Mouse (Mus musculus) cortical plate, adult 2 months (tissue): Measurements from ENCODE around the gene Polg2.

Experiments used
- CTCF ChIP-seq: fragments of 200-500 bp; IDR thresholded peaks from 2 replicates; pipeline ENCODE4 v1.5.1; 2011; ENCODE audit warnings: mild to moderate bottlenecking, control low read depth, low read length; ENCODE audit not compliant: insufficient read depth; ENCODE audit errors: extremely low read depth
- POLR2A ChIP-seq: fragments of 200-500 bp; IDR thresholded peaks from 2 replicates; pipeline ENCODE4 v1.6.1; 2011; ENCODE audit warnings: mild to moderate bottlenecking, low read length, control low read depth; ENCODE audit not compliant: insufficient read depth; ENCODE audit errors: extremely low read depth

DNA sequence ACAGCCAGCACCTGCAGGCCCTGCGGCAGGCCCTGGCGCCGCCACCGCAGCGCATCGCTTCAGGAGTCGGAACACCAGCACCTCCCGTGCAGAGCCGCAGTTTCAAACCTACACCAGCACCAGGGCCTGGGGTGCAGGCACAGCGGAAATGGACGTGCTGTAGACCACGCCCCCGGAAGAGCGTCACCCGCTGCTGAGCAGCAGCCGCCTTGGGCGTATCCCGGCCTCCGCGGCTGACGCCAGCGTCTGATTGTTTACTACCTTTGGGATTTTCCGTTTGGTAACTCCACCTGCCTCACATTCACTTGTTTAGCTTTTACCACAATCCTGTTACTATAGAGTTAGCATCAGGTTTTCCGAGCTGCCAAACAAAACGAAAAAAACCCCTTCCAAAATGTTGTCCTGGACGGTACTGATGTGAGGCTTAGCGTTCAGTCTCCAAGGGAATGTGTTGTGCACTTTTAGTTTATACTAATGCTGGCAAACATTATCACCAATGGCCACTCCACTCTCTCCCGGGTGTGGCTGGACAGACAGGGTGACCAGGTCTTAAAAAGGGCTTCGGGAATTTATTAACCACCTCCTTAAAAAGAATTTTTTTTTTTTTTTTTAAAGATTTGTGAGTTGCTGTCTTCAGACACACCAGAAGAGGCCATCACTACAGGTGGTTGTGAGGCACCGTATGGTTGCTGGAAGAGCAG lies at the start of gene Polg2:
- TF ChIP-seq POLR2A (peak; percentile 93), CTCF (no peak)
